Mouse (Mus musculus): ENCODE measurements at regions not wholly inside any gene's neighbourhood (a gene's known extent, or its start where the extent isn't known, plus 50 kb on each side); places are given as distances from the start of the nearest gene placed in this dataset.

DNA sequence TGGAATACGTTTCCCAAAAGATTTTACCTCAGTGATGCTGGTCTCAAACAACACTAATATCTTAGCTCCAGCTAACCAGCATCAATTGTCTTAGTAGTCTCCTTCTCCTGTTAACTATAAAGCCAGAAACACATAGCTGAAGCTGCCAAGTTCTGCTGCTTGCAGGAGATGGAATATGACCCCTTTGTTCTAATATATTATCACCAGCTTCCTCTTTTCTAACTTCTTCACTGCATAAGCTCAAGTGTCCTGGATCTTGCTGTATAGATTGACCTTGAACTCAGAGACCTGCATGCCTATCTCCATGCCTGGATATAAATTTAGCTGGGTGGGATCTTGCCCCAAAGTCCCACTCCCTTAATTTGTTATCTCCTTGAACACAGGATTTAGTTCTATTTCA lies 94.8 kb downstream of the Rbm46 start:
- H3K9me3 ChIP-seq (ENCODE audit: control insufficient read depth, low read length) = no peaks in the 10 kb centered on the region
- no peak overlapping the region for H3K27ac ChIP-seq (ENCODE audit: low read length)
- no peak for ATAC-seq
- H3K4me3 ChIP-seq (replicated peaks; ENCODE audit: low read length) = no peak overlapping the region
- H3K36me3 ChIP-seq (ENCODE audit: control insufficient read depth, insufficient read depth) = no peaks in the 10 kb centered on the region
- no peaks in the 10 kb centered on the region for H3K4me1 ChIP-seq (replicated peaks; ENCODE audit: control insufficient read depth, insufficient read depth, low read length)
- H3K27me3 ChIP-seq (replicated peaks; ENCODE audit: control insufficient read depth, insufficient read depth, low read length) = no peaks in the 10 kb centered on the region
- 79% methylated on average over 1 of the region's 1 CpGs for WGBS
- no peak overlapping the region for H3K4me2 ChIP-seq (ENCODE audit: low read length)
- H3K9ac ChIP-seq (replicated peaks; ENCODE audit: low read depth, low read length) = no peak overlapping the region

- ATAC-seq = no peak
Measured at GRCm38 (mm10) chr3:82770512-82771270, 105.6 kb downstream of the Rbm46 start.

DNA sequence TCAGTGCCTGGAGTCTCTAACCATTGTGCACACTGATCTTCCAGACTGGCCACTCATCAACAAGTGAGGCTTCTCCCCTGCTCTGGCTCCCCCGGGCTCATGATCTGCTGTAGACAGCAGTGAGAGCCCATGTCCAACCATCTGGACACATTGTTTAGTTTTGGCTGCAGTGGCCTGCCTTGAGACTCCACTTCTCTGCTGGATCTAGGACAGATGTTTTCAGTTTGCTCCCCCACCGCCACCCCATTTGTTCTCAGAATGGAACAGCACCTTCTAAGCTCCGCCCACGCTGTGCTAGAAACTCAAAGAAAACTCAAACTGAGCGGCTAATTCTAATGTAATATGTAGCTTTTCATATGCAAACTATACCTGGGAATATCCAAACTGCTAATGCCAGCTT lies 108.8 kb downstream of the Rbm46 start:
- Histone ChIP-seq H3K4me1 (replicated peaks; ENCODE audit: control insufficient read depth, insufficient read depth, low read length) (no peaks in the 10 kb centered on the region), H3K27me3 (replicated peaks; ENCODE audit: control insufficient read depth, insufficient read depth, low read length) (no peaks in the 10 kb centered on the region), H3K9me3 (ENCODE audit: control insufficient read depth, low read length) (no peaks in the 10 kb centered on the region)

More at GRCm38 (mm10) chr3:82770512-82771270, 105.6 kb downstream of the Rbm46 start:
- no peak overlapping the region for H3K4me2 ChIP-seq (ENCODE audit: low read length)
- H3K36me3 ChIP-seq (ENCODE audit: control insufficient read depth, insufficient read depth) = no peaks in the 10 kb centered on the region
- no peak overlapping the region for H3K9ac ChIP-seq (replicated peaks; ENCODE audit: low read depth, low read length)
- H3K4me1 ChIP-seq (replicated peaks; ENCODE audit: control insufficient read depth, insufficient read depth, low read length) = no peaks in the 10 kb centered on the region
- 94% methylated on average over 8 of the region's 8 CpGs for WGBS
- H3K4me3 ChIP-seq (replicated peaks; ENCODE audit: low read length) = no peak overlapping the region
- H3K27ac ChIP-seq (ENCODE audit: low read length) = no peak overlapping the region
- no peaks in the 10 kb centered on the region for H3K9me3 ChIP-seq (ENCODE audit: control insufficient read depth, low read length)
- no peaks in the 10 kb centered on the region for H3K27me3 ChIP-seq (replicated peaks; ENCODE audit: control insufficient read depth, insufficient read depth, low read length)

GRCm38 (mm10) chr3:82759946-82760345 lies 116.3 kb downstream of the Rbm46 start:
- no peak overlapping the region for H3K27ac ChIP-seq (ENCODE audit: low read length)
- WGBS = 36% methylated on average over 2 of the region's 2 CpGs
- H3K36me3 ChIP-seq (ENCODE audit: control insufficient read depth, insufficient read depth) = no peaks in the 10 kb centered on the region
- no peaks in the 10 kb centered on the region for H3K9me3 ChIP-seq (ENCODE audit: control insufficient read depth, low read length)
- no peak for ATAC-seq
- H3K9ac ChIP-seq (replicated peaks; ENCODE audit: low read depth, low read length) = no peak overlapping the region
- no peak overlapping the region for H3K4me2 ChIP-seq (ENCODE audit: low read length)
- no peak overlapping the region for H3K4me3 ChIP-seq (replicated peaks; ENCODE audit: low read length)
- no peaks in the 10 kb centered on the region for H3K27me3 ChIP-seq (replicated peaks; ENCODE audit: control insufficient read depth, insufficient read depth, low read length)
- H3K4me1 ChIP-seq (replicated peaks; ENCODE audit: control insufficient read depth, insufficient read depth, low read length) = no peaks in the 10 kb centered on the region

More for the DNA sequence above, 108.8 kb downstream of the Rbm46 start:
- ATAC-seq = no peak
- H3K4me2 ChIP-seq (ENCODE audit: low read length) = no peak overlapping the region
- H3K9ac ChIP-seq (replicated peaks; ENCODE audit: low read depth, low read length) = no peak overlapping the region
- H3K27ac ChIP-seq (ENCODE audit: low read length) = no peak overlapping the region
- 68% methylated on average over 5 of the region's 5 CpGs for WGBS
- no peaks in the 10 kb centered on the region for H3K36me3 ChIP-seq (ENCODE audit: control insufficient read depth, insufficient read depth)
- no peak overlapping the region for H3K4me3 ChIP-seq (replicated peaks; ENCODE audit: low read length)

DNA sequence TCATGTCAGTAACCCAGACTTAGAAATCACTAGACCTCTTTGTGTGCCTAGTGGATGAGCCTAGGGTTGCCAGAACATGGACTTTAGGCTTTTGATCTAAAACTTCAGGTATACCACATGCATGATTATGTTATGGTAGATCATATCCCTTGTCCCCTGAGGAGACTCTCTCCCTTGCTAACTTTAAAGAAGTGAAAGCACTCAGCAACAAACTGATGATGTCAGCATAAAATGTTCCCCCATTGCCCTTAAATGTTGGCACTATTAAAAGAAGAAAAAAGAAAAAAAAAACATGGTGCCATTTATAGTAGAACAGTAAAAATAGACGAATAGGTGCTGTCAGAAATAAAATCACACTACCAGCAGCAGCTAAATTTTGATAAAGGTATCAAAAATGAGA lies 117.3 kb downstream of the Rbm46 start:
- Histone ChIP-seq H3K36me3 (ENCODE audit: control insufficient read depth, insufficient read depth) (no peaks in the 10 kb centered on the region), H3K27me3 (replicated peaks; ENCODE audit: control insufficient read depth, insufficient read depth, low read length) (no peaks in the 10 kb centered on the region), H3K27ac (ENCODE audit: low read length) (no peak overlapping the region), H3K4me3 (replicated peaks; ENCODE audit: low read length) (no peak overlapping the region), H3K9ac (replicated peaks; ENCODE audit: low read depth, low read length) (no peak overlapping the region), H3K4me1 (replicated peaks; ENCODE audit: control insufficient read depth, insufficient read depth, low read length) (no peaks in the 10 kb centered on the region), H3K9me3 (ENCODE audit: control insufficient read depth, low read length) (no peaks in the 10 kb centered on the region), H3K4me2 (ENCODE audit: low read length) (no peak overlapping the region)
- no peak for ATAC-seq
- WGBS = 78% methylated on average over 1 of the region's 1 CpGs

DNA sequence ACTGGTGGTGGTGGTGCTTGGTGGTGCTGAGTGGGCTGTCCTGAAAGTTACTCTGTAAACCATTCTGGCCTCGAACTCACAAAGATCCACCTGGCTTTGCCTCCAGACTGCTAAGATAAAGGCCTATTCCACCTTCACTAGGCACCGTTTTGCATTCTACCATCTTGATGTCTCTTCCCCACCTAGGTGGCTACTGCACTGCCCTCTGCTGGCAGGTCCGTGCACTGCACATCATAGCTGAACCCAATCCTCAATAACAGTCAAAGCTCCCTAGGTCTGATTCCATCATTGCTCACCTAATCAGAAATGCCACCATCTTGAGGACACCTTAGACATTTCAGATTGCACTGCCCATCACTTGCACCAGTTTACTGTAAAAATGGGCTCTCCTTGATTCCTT lies 150.7 kb downstream of the Rbm46 start:
- no peak overlapping the region for H3K27ac ChIP-seq (ENCODE audit: low read length)
- no peak for ATAC-seq

DNA sequence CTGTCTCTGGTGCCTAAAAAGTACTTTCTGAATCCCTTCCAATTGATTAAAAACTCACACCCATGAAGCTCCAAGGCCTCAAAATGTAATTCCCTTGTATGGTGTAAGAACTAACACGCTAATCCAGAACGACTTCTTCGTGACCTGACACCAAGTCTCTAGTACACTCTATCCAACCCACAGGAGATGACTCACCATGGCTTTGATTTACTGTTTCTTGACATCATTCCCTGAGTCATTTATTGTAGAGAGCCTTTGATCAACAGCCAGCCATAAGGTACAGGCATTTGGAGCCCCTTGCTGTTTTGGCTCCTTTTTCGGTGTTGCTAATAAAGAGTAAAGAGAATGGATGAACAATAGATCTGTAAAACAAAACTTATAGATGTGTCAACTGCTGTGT lies 159.7 kb upstream of the Npy2r start:
- Histone ChIP-seq H3K4me1 (replicated peaks; ENCODE audit: control insufficient read depth, insufficient read depth, low read length) (no peaks in the 10 kb centered on the region), H3K4me2 (ENCODE audit: low read length) (no peak overlapping the region), H3K27ac (ENCODE audit: low read length) (no peak overlapping the region), H3K9ac (replicated peaks; ENCODE audit: low read depth, low read length) (no peak overlapping the region), H3K4me3 (replicated peaks; ENCODE audit: low read length) (no peak overlapping the region), H3K36me3 (ENCODE audit: control insufficient read depth, insufficient read depth) (no peaks in the 10 kb centered on the region), H3K9me3 (ENCODE audit: control insufficient read depth, low read length) (no peaks in the 10 kb centered on the region), H3K27me3 (replicated peaks; ENCODE audit: control insufficient read depth, insufficient read depth, low read length) (no peaks in the 10 kb centered on the region)
- WGBS = 85% methylated on average over 4 of the region's 4 CpGs
- no peak for ATAC-seq

More for the DNA sequence above, 150.7 kb downstream of the Rbm46 start:
- H3K9me3 ChIP-seq (ENCODE audit: control insufficient read depth, low read length) = no peaks in the 10 kb centered on the region
- H3K27me3 ChIP-seq (replicated peaks; ENCODE audit: control insufficient read depth, insufficient read depth, low read length) = no peaks in the 10 kb centered on the region
- WGBS = 29% methylated on average over 3 of the region's 3 CpGs
- no peak overlapping the region for H3K4me3 ChIP-seq (replicated peaks; ENCODE audit: low read length)
- no peak overlapping the region for H3K4me2 ChIP-seq (ENCODE audit: low read length)
- H3K4me1 ChIP-seq (replicated peaks; ENCODE audit: control insufficient read depth, insufficient read depth, low read length) = no peaks in the 10 kb centered on the region
- H3K36me3 ChIP-seq (ENCODE audit: control insufficient read depth, insufficient read depth) = no peaks in the 10 kb centered on the region
- no peak overlapping the region for H3K9ac ChIP-seq (replicated peaks; ENCODE audit: low read depth, low read length)

DNA sequence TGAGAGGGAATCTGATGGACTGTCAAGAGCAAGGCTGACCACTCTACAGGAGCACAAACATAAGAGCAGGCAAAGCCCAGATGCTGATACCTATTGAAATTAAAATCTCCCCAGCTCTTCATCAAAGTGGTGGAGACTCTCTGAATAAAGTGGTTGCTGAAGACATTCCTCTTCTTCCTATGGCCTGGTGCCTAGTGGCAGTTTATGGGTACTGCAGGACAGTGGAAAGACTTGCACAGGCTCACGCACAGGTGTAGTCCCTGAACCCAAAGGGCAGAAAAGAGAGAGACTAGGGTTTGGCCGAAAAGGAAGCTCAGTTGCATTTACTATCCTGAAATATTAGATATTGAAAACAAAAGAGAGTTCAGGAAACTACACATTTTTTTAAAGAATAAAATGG lies 144.2 kb upstream of the Npy2r start:
- ATAC-seq = no peak
- no peaks in the 10 kb centered on the region for H3K4me1 ChIP-seq (replicated peaks; ENCODE audit: control insufficient read depth, insufficient read depth, low read length)
- no peaks in the 10 kb centered on the region for H3K36me3 ChIP-seq (ENCODE audit: control insufficient read depth, insufficient read depth)
- H3K27me3 ChIP-seq (replicated peaks; ENCODE audit: control insufficient read depth, insufficient read depth, low read length) = no peaks in the 10 kb centered on the region
- 92% methylated on average over 2 of the region's 2 CpGs for WGBS
- H3K4me3 ChIP-seq (replicated peaks; ENCODE audit: low read length) = no peak overlapping the region
- no peak overlapping the region for H3K9ac ChIP-seq (replicated peaks; ENCODE audit: low read depth, low read length)
- H3K9me3 ChIP-seq (ENCODE audit: control insufficient read depth, low read length) = no peaks in the 10 kb centered on the region
- H3K4me2 ChIP-seq (ENCODE audit: low read length) = no peak overlapping the region
- H3K27ac ChIP-seq (ENCODE audit: low read length) = no peak overlapping the region

DNA sequence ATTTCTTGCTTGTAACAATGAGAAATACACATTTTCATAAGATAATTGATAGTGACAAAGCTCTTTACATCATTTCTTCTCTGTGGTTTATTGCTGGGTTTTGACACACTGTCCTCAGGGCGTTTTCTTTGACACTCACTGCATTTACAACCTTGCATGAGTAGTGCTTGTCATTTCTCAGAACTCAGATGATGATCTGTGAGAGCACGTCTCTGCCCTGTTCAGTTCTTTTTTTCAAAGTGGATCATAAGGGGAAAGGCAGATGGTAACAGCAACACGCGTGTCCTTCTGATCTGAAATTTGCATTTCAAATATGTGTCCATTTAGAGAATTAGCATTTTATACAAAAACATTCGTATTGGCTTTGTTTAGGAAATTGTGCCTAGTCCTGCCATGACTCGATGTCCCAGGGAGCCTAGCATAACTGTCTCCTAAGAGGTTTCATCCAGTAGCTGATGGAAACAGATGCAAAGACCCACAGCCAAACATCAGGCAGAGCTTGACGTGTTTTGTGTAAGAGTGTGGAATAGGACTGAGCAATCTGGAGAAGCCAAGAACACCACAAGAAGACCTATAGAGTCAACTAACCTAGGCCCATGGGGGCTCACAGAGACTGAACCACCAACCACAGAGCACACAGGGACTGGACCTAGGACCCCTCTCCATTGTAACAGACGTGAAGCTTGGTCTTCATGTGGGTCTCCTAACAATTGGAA lies 108.4 kb upstream of the Npy2r start:
- WGBS = 65% methylated on average over 8 of the region's 8 CpGs
- Histone ChIP-seq H3K27me3 (replicated peaks; ENCODE audit: control insufficient read depth, insufficient read depth, low read length) (no peaks in the 10 kb centered on the region), H3K36me3 (ENCODE audit: control insufficient read depth, insufficient read depth) (no peaks in the 10 kb centered on the region), H3K9me3 (ENCODE audit: control insufficient read depth, low read length) (no peaks in the 10 kb centered on the region), H3K4me3 (replicated peaks; ENCODE audit: low read length) (no peak overlapping the region), H3K9ac (replicated peaks; ENCODE audit: low read depth, low read length) (no peak overlapping the region), H3K27ac (ENCODE audit: low read length) (no peak overlapping the region), H3K4me2 (ENCODE audit: low read length) (no peak overlapping the region), H3K4me1 (replicated peaks; ENCODE audit: control insufficient read depth, insufficient read depth, low read length) (peaks cover 7% of the 10 kb centered on the region; the same call in 1 of the 2 replicates)
- peak; percentile 45; the same call in 1 of the 2 replicates for ATAC-seq

Data from forebrain, embryonic 16.5 days (tissue).